Mouse (Mus musculus): ENCODE measurements around the gene Camk1g.

Gene Camk1g

GRCm38 (mm10) chr1:193376478-193377134, 6.5 kb upstream of the Camk1g start:
- peak; percentile 82 for DNase-seq (ENCODE audit: low read depth, low spot score)

GRCm38 (mm10) chr1:193373906-193374413, 3.9 kb upstream of the Camk1g start:
- DNase-seq (ENCODE audit: low read depth, low spot score), result no peak

GRCm38 (mm10) chr1:193369091-193369490, 1.0 kb downstream of the Camk1g start:
- DNase-seq (ENCODE audit: low read depth, low spot score), result no peak

- no peak for DNase-seq (ENCODE audit: low read depth, low spot score)
Observed at GRCm38 (mm10) chr1:193368055-193368454, 2.0 kb downstream of the Camk1g start.

GRCm38 (mm10) chr1:193363801-193364231, 6.3 kb downstream of the Camk1g start:
- peak; percentile 37 for DNase-seq (ENCODE audit: low read depth, low spot score)

- DNase-seq (ENCODE audit: low read depth, low spot score), result no peak
Observed at GRCm38 (mm10) chr1:193362078-193362477, 8.0 kb downstream of the Camk1g start.

GRCm38 (mm10) chr1:193361181-193361580, 8.9 kb downstream of the Camk1g start:
- DNase-seq (ENCODE audit: low read depth, low spot score), result no peak

GRCm38 (mm10) chr1:193359199-193359598, 10.9 kb downstream of the Camk1g start:
- DNase-seq (ENCODE audit: low read depth, low spot score), result no peak

GRCm38 (mm10) chr1:193351583-193351982, 18.5 kb downstream of the Camk1g start:
- no peak for DNase-seq (ENCODE audit: low read depth, low spot score)

- no peak for DNase-seq (ENCODE audit: low read depth, low spot score)
Observed at GRCm38 (mm10) chr1:193350546-193350801, 19.6 kb downstream of the Camk1g start.

- DNase-seq (ENCODE audit: low read depth, low spot score), result no peak
Observed at GRCm38 (mm10) chr1:193349702-193350545, 20.2 kb downstream of the Camk1g start.

- no peak for DNase-seq (ENCODE audit: low read depth, low spot score)
Observed at GRCm38 (mm10) chr1:193348261-193348962, 21.7 kb downstream of the Camk1g start.

- no peak for DNase-seq (ENCODE audit: low read depth, low spot score)
Observed at GRCm38 (mm10) chr1:193346908-193347307, 23.2 kb downstream of the Camk1g start.

- DNase-seq (ENCODE audit: low read depth, low spot score), result no peak
Observed at GRCm38 (mm10) chr1:193344976-193345375, 25.1 kb downstream of the Camk1g start.

- no peak for DNase-seq (ENCODE audit: low read depth, low spot score)
Observed at GRCm38 (mm10) chr1:193343853-193344252, 26.2 kb downstream of the Camk1g start.

- no peak for DNase-seq (ENCODE audit: low read depth, low spot score)
Observed at GRCm38 (mm10) chr1:193342198-193342946, 27.7 kb downstream of the Camk1g start.

GRCm38 (mm10) chr1:193338363-193338995, 31.6 kb downstream of the Camk1g start:
- no peak for DNase-seq (ENCODE audit: low read depth, low spot score)

GRCm38 (mm10) chr1:193337787-193338310, 32.2 kb downstream of the Camk1g start:
- DNase-seq (ENCODE audit: low read depth, low spot score), result no peak

- no peak for DNase-seq (ENCODE audit: low read depth, low spot score)
Observed at GRCm38 (mm10) chr1:193337018-193337321, 33.1 kb downstream of the Camk1g start.

GRCm38 (mm10) chr1:193336122-193337017, 33.7 kb downstream of the Camk1g start:
- DNase-seq (ENCODE audit: low read depth, low spot score), result no peak

Measured in mesoderm, embryonic 11.5 days (tissue).